Mouse (Mus musculus): ENCODE results near the gene Paxbp1. TPM values are rescaled to one million over a fixed set of nuclear protein-coding genes. Genes with fewer than 3 reads are reported as not detected.

Gene Paxbp1
- polyA plus RNA-seq, 1 experiment from 2014 or later: 55.8 TPM

GRCm38 (mm10) chr16:91045511-91045910 lies 1.2 kb upstream of the Paxbp1 start:
- Histone ChIP-seq H3K27me3 (no peaks in the 10 kb centered on the region), H3K36me3 (peaks cover 9% of the 10 kb centered on the region; the same call in 1 of the 2 replicates), H3K4me1 (peaks cover 17% of the 10 kb centered on the region), H3K4me2 (replicated peaks) (no peak overlapping the region), H3K9ac (no peak overlapping the region), H3K4me3 (replicated peaks) (no peak overlapping the region), H3K27ac (replicated peaks) (no peak overlapping the region), H3K9me3 (replicated peaks) (no peaks in the 10 kb centered on the region)
- 55% methylated on average over 8 of the region's 8 CpGs for WGBS
- no peak for ATAC-seq (ENCODE audit: insufficient number of reproducible peaks, low FRiP score, low TSS enrichment, low read depth)

DNA sequence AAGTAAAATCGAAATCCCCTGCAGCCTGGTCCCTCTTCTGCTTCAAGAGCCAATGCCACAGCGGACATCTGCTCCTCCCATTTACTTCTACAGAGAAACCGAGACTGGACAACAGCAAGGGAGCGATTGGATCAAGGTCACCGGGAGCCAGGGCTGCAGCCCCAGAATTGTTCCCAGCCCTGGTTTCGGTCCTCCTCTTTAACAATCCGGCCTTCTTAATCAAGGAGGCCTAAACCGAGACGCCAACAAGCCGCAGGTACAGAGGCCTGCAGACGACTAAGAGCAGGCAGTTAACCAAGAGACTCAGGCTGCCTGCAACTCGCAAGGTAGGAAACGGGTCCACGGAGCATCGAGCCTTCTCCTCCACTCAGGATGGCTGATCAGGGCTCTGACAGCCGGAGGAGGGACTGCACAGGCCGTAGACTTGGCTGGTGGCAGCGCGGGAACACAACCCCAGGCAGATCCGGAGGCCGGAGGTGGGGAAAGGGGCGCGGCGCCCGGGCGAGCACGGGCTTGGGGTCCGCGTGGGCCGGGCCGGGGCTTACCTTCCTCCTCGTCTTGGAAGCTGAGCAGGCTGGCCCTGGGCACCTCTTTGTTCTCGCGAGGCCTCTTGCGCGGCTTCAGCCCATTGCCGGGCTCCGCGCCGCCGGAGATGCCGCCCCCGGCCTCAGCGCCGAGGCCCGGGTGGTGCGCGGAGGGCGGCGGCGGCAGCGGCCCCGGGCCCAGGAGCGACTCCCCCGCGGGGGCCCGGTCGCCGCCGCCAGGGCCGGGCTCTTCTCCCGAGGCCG lies 688 bp downstream of the Paxbp1 start:
- peak overlapping the region; percentile 97 for H3K27ac ChIP-seq (replicated peaks)
- peaks cover 18% of the 10 kb centered on the region for H3K4me1 ChIP-seq
- peak overlapping the region; percentile 95 for H3K9ac ChIP-seq
- WGBS: under 1% methylated on average over 61 of the region's 63 CpGs
- no peaks in the 10 kb centered on the region for H3K9me3 ChIP-seq (replicated peaks)
- H3K4me3 ChIP-seq (replicated peaks): peak overlapping the region; percentile 96
- no peaks in the 10 kb centered on the region for H3K27me3 ChIP-seq
- peak overlapping the region; percentile 65 for H3K4me2 ChIP-seq (replicated peaks)
- H3K36me3 ChIP-seq: peaks cover 15% of the 10 kb centered on the region
- peak; percentile 75 for ATAC-seq (ENCODE audit: insufficient number of reproducible peaks, low FRiP score, low TSS enrichment, low read depth)

DNA sequence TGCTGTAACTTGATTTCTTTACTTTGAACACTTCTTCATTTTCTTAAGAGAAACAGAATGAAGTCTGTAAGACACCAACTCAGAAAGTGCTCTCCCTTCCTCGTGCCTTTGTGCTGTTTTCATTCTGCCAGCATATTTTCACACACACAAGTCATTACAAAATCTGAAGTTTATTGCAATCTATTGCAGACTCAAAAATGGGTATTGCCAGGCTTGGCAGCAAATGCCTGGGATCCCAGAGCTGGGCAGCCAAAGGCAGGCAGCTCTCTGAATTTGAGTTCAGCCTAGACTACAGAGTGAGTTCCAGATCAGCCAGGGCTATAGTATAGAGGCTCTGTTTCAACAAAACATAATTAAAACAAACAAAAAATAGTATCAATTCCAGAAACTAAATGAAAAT lies 1.7 kb downstream of the Paxbp1 start:
- no peaks in the 10 kb centered on the region for H3K27me3 ChIP-seq

GRCm38 (mm10) chr16:91035866-91036265 lies 8.5 kb downstream of the Paxbp1 start:
- H3K4me1 ChIP-seq: 0 out of 2 replicates have a peak, but pooled peaks cover 4% of the 10 kb centered on the region
- no peak overlapping the region for H3K27ac ChIP-seq (replicated peaks)
- 90% methylated on average over 10 of the region's 10 CpGs for WGBS
- no peak for ATAC-seq (ENCODE audit: insufficient number of reproducible peaks, low FRiP score, low TSS enrichment, low read depth)
- no peak overlapping the region for H3K4me2 ChIP-seq (replicated peaks)
- H3K9me3 ChIP-seq (replicated peaks): no peaks in the 10 kb centered on the region
- H3K36me3 ChIP-seq: peaks cover 73% of the 10 kb centered on the region
- H3K4me3 ChIP-seq (replicated peaks): no peak overlapping the region
- no peaks in the 10 kb centered on the region for H3K27me3 ChIP-seq
- no peak overlapping the region for H3K9ac ChIP-seq

More for the DNA sequence above, 1.7 kb downstream of the Paxbp1 start:
- no peak for ATAC-seq (ENCODE audit: insufficient number of reproducible peaks, low FRiP score, low TSS enrichment, low read depth)
- Histone ChIP-seq H3K9ac (no peak overlapping the region), H3K4me3 (replicated peaks) (peak overlapping the region; percentile 24), H3K4me2 (replicated peaks) (peak overlapping the region; percentile 65), H3K4me1 (peaks cover 18% of the 10 kb centered on the region), H3K36me3 (peaks cover 25% of the 10 kb centered on the region), H3K9me3 (replicated peaks) (no peaks in the 10 kb centered on the region), H3K27ac (replicated peaks) (no peak overlapping the region)
- 56% methylated on average over 1 of the region's 1 CpGs for WGBS

GRCm38 (mm10) chr16:91030751-91031150 lies 13.6 kb downstream of the Paxbp1 start:
- Histone ChIP-seq H3K9me3 (replicated peaks) (no peaks in the 10 kb centered on the region), H3K4me2 (replicated peaks) (no peak overlapping the region), H3K27me3 (no peaks in the 10 kb centered on the region), H3K4me3 (replicated peaks) (no peak overlapping the region), H3K27ac (replicated peaks) (no peak overlapping the region), H3K9ac (no peak overlapping the region), H3K36me3 (peaks cover 82% of the 10 kb centered on the region), H3K4me1 (no peaks in the 10 kb centered on the region)
- ATAC-seq (ENCODE audit: insufficient number of reproducible peaks, low FRiP score, low TSS enrichment, low read depth): no peak
- 93% methylated on average over 4 of the region's 4 CpGs for WGBS

DNA sequence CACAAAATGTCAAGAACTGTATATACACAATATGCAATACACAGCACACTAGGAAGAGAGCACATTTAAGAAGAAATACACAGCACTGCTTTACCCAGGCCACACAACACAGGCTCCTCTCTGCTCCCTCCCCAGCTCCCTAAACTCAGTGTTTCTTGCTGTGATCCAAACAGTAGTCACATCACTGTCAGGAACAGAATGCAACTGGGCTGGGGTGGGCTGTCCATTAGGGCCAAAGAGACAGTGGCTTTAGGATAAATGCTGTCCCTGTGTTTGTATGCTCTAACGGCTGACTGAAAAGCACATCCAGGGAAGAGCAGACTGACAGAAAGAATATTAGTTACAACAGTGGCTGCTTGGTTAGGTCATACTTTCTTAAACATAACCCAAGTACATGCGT lies 14.4 kb downstream of the Paxbp1 start:
- ATAC-seq (ENCODE audit: insufficient number of reproducible peaks, low FRiP score, low TSS enrichment, low read depth): no peak
- no peak overlapping the region for H3K27ac ChIP-seq (replicated peaks)
- H3K4me2 ChIP-seq (replicated peaks): no peak overlapping the region
- H3K4me3 ChIP-seq (replicated peaks): no peak overlapping the region
- H3K9ac ChIP-seq: no peak overlapping the region
- no peaks in the 10 kb centered on the region for H3K4me1 ChIP-seq
- H3K36me3 ChIP-seq: peaks cover 84% of the 10 kb centered on the region
- no peaks in the 10 kb centered on the region for H3K9me3 ChIP-seq (replicated peaks)
- WGBS: 96% methylated on average over 2 of the region's 2 CpGs
- no peaks in the 10 kb centered on the region for H3K27me3 ChIP-seq

GRCm38 (mm10) chr16:91029161-91029743 lies 15.1 kb downstream of the Paxbp1 start:
- Histone ChIP-seq H3K36me3 (peaks cover 85% of the 10 kb centered on the region), H3K9me3 (replicated peaks) (no peaks in the 10 kb centered on the region), H3K27ac (replicated peaks) (no peak overlapping the region), H3K27me3 (no peaks in the 10 kb centered on the region), H3K4me2 (replicated peaks) (no peak overlapping the region), H3K4me1 (no peaks in the 10 kb centered on the region), H3K9ac (no peak overlapping the region), H3K4me3 (replicated peaks) (no peak overlapping the region)
- ATAC-seq (ENCODE audit: insufficient number of reproducible peaks, low FRiP score, low TSS enrichment, low read depth): no peak
- 91% methylated on average over 8 of the region's 8 CpGs for WGBS

GRCm38 (mm10) chr16:91026290-91026689 lies 18.1 kb downstream of the Paxbp1 start:
- Histone ChIP-seq H3K27ac (replicated peaks) (no peak overlapping the region), H3K4me3 (replicated peaks) (no peak overlapping the region), H3K9ac (no peak overlapping the region), H3K36me3 (peaks cover 87% of the 10 kb centered on the region), H3K27me3 (no peaks in the 10 kb centered on the region), H3K4me1 (no peaks in the 10 kb centered on the region), H3K9me3 (replicated peaks) (no peaks in the 10 kb centered on the region), H3K4me2 (replicated peaks) (no peak overlapping the region)
- ATAC-seq (ENCODE audit: insufficient number of reproducible peaks, low FRiP score, low TSS enrichment, low read depth): no peak
- 86% methylated on average over 4 of the region's 4 CpGs for WGBS

DNA sequence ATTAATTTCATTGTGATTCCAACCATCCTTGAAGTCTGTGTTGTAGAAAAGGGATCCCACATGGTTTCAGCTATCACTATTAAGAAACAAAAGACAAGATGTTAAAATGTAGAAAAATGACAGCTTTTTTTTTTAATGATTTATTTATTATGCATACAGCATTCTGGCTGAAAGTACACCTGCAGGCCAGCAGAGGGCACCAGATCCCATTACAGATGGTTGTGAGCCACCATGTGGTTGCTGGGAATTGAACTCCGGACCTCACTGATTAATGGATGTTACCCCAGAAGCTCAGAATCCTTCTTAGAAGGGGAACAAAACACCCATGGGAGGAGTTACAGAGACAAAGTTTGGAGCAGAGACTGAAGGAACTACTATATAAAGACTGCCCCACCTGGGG lies 21.0 kb downstream of the Paxbp1 start:
- ATAC-seq (ENCODE audit: insufficient number of reproducible peaks, low FRiP score, low TSS enrichment, low read depth): no peak
- no peak overlapping the region for H3K4me2 ChIP-seq (replicated peaks)
- H3K36me3 ChIP-seq: peaks cover 95% of the 10 kb centered on the region
- no peaks in the 10 kb centered on the region for H3K27me3 ChIP-seq
- H3K27ac ChIP-seq (replicated peaks): no peak overlapping the region
- no peaks in the 10 kb centered on the region for H3K9me3 ChIP-seq (replicated peaks)
- no peak overlapping the region for H3K4me3 ChIP-seq (replicated peaks)
- H3K9ac ChIP-seq: no peak overlapping the region
- 79% methylated on average over 1 of the region's 1 CpGs for WGBS
- H3K4me1 ChIP-seq: no peaks in the 10 kb centered on the region

DNA sequence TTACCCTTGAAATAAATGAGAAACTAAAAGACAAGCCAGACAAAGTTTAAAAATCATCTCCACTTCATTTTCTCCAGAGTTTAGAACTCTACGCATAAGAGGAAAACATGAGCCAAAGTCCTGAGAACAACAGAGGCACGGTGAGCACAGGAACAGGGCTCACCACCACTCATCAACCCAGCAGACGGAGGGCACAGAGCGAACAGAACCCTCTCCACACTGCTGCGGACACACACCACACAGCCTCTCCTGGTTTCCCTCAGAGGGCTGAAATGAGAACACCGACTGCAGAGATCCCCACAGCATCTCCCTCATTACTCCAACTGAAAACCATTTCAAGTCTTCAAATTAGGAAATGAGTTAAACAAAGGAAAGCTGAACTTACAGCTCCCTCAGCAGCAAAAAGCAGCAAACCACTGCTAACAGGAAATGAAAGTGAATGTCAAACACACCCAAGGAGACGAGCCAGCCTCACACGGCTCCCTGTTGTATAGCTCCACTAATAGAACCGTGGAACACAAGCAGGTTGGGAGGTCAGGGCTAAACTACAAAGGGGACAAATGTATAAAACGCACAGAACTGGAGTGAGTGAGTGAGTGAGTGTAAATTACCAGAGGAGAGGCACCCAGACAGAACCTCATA lies 23.4 kb downstream of the Paxbp1 start:
- peaks cover 89% of the 10 kb centered on the region for H3K36me3 ChIP-seq
- no peak overlapping the region for H3K9ac ChIP-seq
- no peak overlapping the region for H3K4me2 ChIP-seq (replicated peaks)
- H3K4me1 ChIP-seq: no peaks in the 10 kb centered on the region
- no peak overlapping the region for H3K27ac ChIP-seq (replicated peaks)
- H3K4me3 ChIP-seq (replicated peaks): no peak overlapping the region
- WGBS: 91% methylated on average over 10 of the region's 10 CpGs
- H3K27me3 ChIP-seq: no peaks in the 10 kb centered on the region
- no peak for ATAC-seq (ENCODE audit: insufficient number of reproducible peaks, low FRiP score, low TSS enrichment, low read depth)
- H3K9me3 ChIP-seq (replicated peaks): no peaks in the 10 kb centered on the region

DNA sequence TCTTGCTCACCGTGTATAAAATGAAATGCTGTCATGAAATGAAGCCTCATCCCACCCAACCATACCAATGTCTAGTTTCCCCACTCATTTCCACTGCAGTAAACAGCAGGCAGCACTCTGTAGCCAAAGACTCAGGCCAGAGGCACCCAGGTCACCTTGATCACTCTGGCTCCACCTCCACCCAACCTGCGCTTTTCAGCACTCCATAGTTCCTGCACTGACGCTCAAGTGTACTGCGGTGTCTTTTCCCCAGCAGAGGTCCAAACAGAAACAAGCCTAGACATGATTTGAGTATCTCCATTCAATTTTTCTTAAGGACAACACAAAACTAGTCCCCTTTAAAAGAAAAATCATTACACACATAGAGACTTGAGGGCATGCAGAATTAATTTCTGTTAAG lies 24.9 kb downstream of the Paxbp1 start:
- no peak for ATAC-seq (ENCODE audit: insufficient number of reproducible peaks, low FRiP score, low TSS enrichment, low read depth)
- Histone ChIP-seq H3K27me3 (no peaks in the 10 kb centered on the region), H3K27ac (replicated peaks) (no peak overlapping the region), H3K9me3 (replicated peaks) (no peaks in the 10 kb centered on the region), H3K36me3 (peaks cover 87% of the 10 kb centered on the region), H3K4me2 (replicated peaks) (no peak overlapping the region), H3K4me1 (no peaks in the 10 kb centered on the region), H3K9ac (no peak overlapping the region), H3K4me3 (replicated peaks) (no peak overlapping the region)
- WGBS: 89% methylated on average over 4 of the region's 4 CpGs
